Mouse (Mus musculus): Measurements from ENCODE around the gene Cst6. TPM values are rescaled to one million over a fixed set of nuclear protein-coding genes. Genes with fewer than 3 reads are reported as not detected.

Gene Cst6
- polyA plus RNA-seq, 1 experiment from 2014 or later = not detected

DNA sequence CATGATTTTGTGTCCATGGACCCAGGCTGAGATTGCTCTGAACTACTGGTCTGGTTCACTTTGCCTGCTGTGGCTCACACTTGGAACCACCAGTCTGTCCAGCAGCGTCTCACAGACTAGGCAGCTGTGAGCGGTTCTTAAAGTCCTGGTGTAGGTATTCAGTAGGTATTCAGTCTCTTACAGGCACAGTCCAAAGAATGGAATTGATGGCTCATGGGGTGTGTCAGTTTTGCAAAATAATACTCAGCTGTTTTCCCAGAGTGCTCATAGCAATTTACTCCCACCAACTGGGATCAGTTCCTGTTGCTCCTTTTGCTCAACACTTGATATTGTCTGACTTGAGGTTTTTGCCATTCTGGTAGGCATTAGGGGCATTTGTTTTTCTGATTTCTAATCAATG is 12.8 kb upstream of the Cst6 start:
- H3K4me3 ChIP-seq (ENCODE audit: low read length) = no peak overlapping the region
- no peaks in the 10 kb centered on the region for H3K9me3 ChIP-seq (ENCODE audit: low read length)
- 84% methylated on average over 2 of the region's 2 CpGs for WGBS
- no peak overlapping the region for H3K9ac ChIP-seq (replicated peaks; ENCODE audit: low read length)
- no peaks in the 10 kb centered on the region for H3K27me3 ChIP-seq (ENCODE audit: insufficient read depth, low read length)
- H3K4me1 ChIP-seq (ENCODE audit: insufficient read depth, low read length) = peaks cover 6% of the 10 kb centered on the region
- no peak overlapping the region for H3K27ac ChIP-seq (ENCODE audit: low read length)
- H3K36me3 ChIP-seq (ENCODE audit: insufficient read depth, low read length) = peaks cover 21% of the 10 kb centered on the region
- ATAC-seq (ENCODE audit: low FRiP score, low TSS enrichment) = no peak
- no peak overlapping the region for H3K4me2 ChIP-seq (replicated peaks; ENCODE audit: low read depth, low read length)

DNA sequence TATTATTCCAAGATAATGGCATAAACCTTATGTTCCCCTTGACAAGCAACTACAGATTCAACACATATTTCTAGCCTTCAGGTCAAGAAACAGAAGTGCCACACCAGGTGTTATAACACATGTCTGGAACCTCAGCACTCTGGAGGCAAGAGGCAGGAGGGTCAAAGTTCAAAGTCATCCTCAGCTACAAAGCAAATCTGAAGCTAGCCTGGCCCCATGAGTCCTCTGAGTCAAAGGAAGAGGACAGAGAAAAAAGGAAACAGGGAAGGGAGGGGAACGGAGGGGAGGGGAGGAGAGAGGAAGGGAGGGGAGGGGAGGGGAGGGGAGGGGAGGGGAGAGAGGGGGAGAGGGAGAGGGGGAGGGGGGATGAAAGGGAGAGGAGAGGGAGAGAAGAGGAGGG is 6.7 kb upstream of the Cst6 start:
- Histone ChIP-seq H3K4me1 (ENCODE audit: insufficient read depth, low read length) (no peaks in the 10 kb centered on the region), H3K4me2 (replicated peaks; ENCODE audit: low read depth, low read length) (no peak overlapping the region), H3K27me3 (ENCODE audit: insufficient read depth, low read length) (no peaks in the 10 kb centered on the region), H3K27ac (ENCODE audit: low read length) (no peak overlapping the region), H3K9ac (replicated peaks; ENCODE audit: low read length) (no peak overlapping the region), H3K4me3 (ENCODE audit: low read length) (no peak overlapping the region), H3K9me3 (ENCODE audit: low read length) (no peaks in the 10 kb centered on the region), H3K36me3 (ENCODE audit: insufficient read depth, low read length) (no peaks in the 10 kb centered on the region)
- WGBS = no CpG with 5 or more reads among the region's 1 CpGs
- ATAC-seq (ENCODE audit: low FRiP score, low TSS enrichment) = no peak

DNA sequence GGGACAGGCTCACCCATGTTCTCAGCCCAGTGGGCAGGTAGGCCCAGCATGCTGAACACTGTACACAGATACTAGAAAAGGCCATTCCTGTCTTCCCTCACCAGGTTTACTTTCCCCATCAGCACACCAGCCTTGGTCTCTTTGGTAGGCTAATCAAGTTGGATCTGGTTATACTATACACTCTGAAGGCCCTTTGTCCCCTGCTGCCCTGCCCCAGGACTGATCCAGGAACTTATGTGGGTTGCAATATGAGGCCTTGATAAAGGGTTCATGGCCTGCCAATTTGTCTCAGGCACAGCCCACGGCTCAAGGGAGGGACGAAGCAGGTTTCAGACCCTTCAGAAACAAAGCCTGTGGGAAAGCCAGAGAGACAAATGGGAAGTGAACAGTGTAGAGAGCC is 4.2 kb upstream of the Cst6 start:
- Histone ChIP-seq H3K36me3 (ENCODE audit: insufficient read depth, low read length) (no peaks in the 10 kb centered on the region), H3K27me3 (ENCODE audit: insufficient read depth, low read length) (no peaks in the 10 kb centered on the region), H3K4me3 (ENCODE audit: low read length) (no peak overlapping the region), H3K9ac (replicated peaks; ENCODE audit: low read length) (no peak overlapping the region), H3K9me3 (ENCODE audit: low read length) (no peaks in the 10 kb centered on the region), H3K27ac (ENCODE audit: low read length) (no peak overlapping the region), H3K4me1 (ENCODE audit: insufficient read depth, low read length) (peaks cover 5% of the 10 kb centered on the region; the same call in 1 of the 2 replicates), H3K4me2 (replicated peaks; ENCODE audit: low read depth, low read length) (no peak overlapping the region)
- WGBS = 76% methylated on average over 2 of the region's 2 CpGs
- no peak for ATAC-seq (ENCODE audit: low FRiP score, low TSS enrichment)

DNA sequence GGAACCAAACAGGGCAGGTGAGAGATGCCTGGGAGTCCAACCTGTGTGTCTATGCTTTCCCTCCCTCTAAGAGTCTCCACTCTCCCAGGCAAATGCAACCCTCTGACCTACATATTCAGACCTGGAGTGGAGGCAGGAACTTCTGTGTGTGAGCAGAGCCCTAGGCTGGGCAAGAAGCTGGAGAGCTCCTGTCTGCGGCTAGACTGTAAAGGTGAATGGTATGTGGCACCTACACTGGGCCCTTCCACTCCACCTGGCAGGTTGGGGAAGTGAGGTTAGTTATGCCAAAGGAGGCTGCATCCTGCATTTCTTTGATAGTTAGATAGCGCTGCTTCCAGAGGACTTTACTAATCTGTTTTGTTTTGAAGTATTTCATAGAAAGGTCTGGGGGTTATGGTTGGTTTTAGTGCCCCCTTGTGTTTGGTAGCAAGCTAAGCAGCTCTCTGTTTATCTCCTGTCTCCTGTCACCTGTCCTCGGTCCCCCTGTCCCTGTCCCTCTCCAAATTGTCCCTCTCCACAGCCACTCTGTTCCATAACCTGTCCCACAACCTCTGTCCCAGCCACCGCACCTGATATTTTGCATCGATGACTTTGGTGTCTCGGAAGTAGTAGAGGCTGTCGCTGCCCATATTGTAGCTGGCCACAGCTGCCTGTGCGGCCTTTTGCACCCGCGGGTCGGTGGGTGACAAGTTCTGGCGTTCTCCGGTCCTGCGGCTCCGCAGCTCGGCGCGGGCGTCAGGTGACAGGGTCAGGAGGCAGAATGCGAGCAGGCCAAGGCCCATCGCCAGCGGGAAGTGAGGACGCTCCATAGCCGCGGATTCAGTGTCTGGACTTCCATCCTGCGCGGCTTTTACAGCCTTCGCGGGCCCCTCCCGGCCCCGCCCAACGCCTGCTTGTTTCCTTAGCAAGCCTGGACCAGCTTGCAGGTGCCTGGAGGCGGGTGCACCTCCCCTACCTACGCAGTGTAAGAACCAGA is 560 bp downstream of the Cst6 start:
- Histone ChIP-seq H3K36me3 (ENCODE audit: insufficient read depth, low read length) (no peaks in the 10 kb centered on the region), H3K27ac (ENCODE audit: low read length) (no peak overlapping the region), H3K4me1 (ENCODE audit: insufficient read depth, low read length) (peaks cover 5% of the 10 kb centered on the region; the same call in 1 of the 2 replicates), H3K4me3 (ENCODE audit: low read length) (peak overlapping the region; percentile 41), H3K4me2 (replicated peaks; ENCODE audit: low read depth, low read length) (peak overlapping the region; percentile 75), H3K9ac (replicated peaks; ENCODE audit: low read length) (peak overlapping the region; percentile 65), H3K9me3 (ENCODE audit: low read length) (no peaks in the 10 kb centered on the region), H3K27me3 (ENCODE audit: insufficient read depth, low read length) (no peaks in the 10 kb centered on the region)
- WGBS = 4% methylated on average over 34 of the region's 34 CpGs
- ATAC-seq (ENCODE audit: low FRiP score, low TSS enrichment) = 0 out of 2 replicates have a peak, but pooled peaks have one; percentile 27

DNA sequence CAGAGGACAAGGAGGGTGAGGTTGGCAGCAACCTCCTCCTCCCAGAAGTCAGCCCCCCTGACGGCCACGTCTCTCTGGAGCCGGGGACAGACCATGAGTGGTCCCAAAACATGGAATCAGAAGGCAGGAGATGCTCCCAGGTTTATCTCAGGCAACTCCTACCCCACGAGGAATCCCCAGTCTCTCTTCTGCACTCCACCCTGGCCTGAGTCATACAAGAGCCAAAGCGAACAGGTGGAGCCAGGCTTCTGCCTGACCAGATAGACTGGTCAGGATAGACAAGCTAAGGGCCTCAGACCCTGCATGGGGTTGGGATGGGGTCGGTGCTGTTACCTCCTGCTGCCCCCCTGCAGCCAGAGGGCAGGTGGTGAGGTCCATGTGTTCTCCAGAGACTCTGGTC is 1.3 kb downstream of the Cst6 start:
- WGBS = 75% methylated on average over 6 of the region's 6 CpGs
- peaks cover 5% of the 10 kb centered on the region; the same call in 1 of the 2 replicates for H3K4me1 ChIP-seq (ENCODE audit: insufficient read depth, low read length)
- no peak for ATAC-seq (ENCODE audit: low FRiP score, low TSS enrichment)

DNA sequence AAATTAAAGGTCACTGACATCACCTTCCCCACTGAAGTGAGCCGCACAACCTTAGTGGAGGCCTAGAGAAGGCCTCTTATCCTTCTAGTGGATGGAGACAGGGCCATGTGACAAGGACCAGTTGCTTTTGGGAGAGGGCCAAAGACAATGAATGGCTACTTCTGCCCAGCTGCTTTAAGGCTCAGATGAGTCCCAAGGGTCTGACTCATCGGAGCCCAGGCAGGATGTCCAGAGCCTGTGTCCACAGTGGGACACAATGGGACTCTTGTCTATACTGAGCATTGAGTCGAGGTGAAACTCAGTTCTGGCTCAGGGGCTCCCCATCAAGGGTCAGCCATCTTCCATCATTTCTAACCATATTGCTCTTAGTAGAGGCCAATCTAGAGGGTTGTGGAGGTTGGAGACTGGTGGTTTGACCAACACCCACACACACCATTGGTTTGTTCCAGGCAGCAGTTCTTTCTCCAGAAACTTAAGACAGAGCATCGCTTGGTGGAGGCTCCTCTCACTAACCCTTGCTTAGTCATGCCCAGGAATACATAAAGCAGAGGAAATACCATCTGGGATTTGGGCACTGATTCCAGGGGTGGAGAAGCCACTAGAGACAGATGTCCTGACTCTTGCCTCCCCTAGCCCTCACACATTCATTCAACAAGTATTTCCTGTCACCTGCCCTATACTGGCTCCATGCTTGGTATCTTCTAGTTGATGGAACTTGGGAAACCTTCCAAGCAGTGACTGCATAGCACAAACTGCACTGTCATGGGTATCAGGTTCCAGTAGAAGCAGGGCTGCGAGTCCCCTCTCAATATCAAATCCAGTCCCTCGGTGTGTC is 3.9 kb downstream of the Cst6 start:
- H3K9me3 ChIP-seq (ENCODE audit: low read length) = no peaks in the 10 kb centered on the region
- H3K9ac ChIP-seq (replicated peaks; ENCODE audit: low read length) = no peak overlapping the region
- H3K36me3 ChIP-seq (ENCODE audit: insufficient read depth, low read length) = no peaks in the 10 kb centered on the region
- 62% methylated on average over 6 of the region's 6 CpGs for WGBS
- 0 out of 2 replicates have a peak, but pooled peaks have one; percentile 49 for ATAC-seq (ENCODE audit: low FRiP score, low TSS enrichment)
- no peak overlapping the region for H3K27ac ChIP-seq (ENCODE audit: low read length)
- H3K27me3 ChIP-seq (ENCODE audit: insufficient read depth, low read length) = no peaks in the 10 kb centered on the region
- H3K4me1 ChIP-seq (ENCODE audit: insufficient read depth, low read length) = peaks cover 5% of the 10 kb centered on the region; the same call in 1 of the 2 replicates
- H3K4me2 ChIP-seq (replicated peaks; ENCODE audit: low read depth, low read length) = no peak overlapping the region
- no peak overlapping the region for H3K4me3 ChIP-seq (ENCODE audit: low read length)

More for the DNA sequence above, 1.3 kb downstream of the Cst6 start:
- H3K9me3 ChIP-seq (ENCODE audit: low read length) = no peaks in the 10 kb centered on the region
- no peak overlapping the region for H3K4me2 ChIP-seq (replicated peaks; ENCODE audit: low read depth, low read length)
- no peaks in the 10 kb centered on the region for H3K36me3 ChIP-seq (ENCODE audit: insufficient read depth, low read length)
- no peaks in the 10 kb centered on the region for H3K27me3 ChIP-seq (ENCODE audit: insufficient read depth, low read length)
- H3K4me3 ChIP-seq (ENCODE audit: low read length) = no peak overlapping the region
- H3K9ac ChIP-seq (replicated peaks; ENCODE audit: low read length) = no peak overlapping the region
- H3K27ac ChIP-seq (ENCODE audit: low read length) = no peak overlapping the region

DNA sequence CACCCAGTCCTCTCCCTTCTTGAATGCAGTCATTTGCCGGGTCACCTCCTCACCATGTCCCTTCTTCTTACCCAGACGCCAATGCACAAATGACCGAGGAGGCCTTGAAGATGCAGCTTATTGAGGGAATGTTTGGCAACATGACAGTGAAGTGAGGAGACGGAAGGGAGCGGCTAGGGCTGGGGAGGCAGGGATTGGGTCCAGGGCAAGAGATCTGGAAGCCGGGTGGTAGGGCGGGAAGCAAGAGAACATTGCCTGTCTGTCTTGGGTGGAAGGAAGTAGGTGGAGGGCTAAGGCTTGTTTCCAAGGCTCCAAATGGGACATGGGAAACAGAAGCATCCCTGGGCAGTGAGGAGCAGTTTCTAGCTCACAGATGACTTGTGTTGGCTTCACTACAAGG is 8.0 kb downstream of the Cst6 start:
- no peak overlapping the region for H3K9ac ChIP-seq (replicated peaks; ENCODE audit: low read length)
- no peaks in the 10 kb centered on the region for H3K36me3 ChIP-seq (ENCODE audit: insufficient read depth, low read length)
- H3K9me3 ChIP-seq (ENCODE audit: low read length) = no peaks in the 10 kb centered on the region
- no peaks in the 10 kb centered on the region for H3K27me3 ChIP-seq (ENCODE audit: insufficient read depth, low read length)
- 90% methylated on average over 7 of the region's 7 CpGs for WGBS
- no peak for ATAC-seq (ENCODE audit: low FRiP score, low TSS enrichment)
- H3K4me1 ChIP-seq (ENCODE audit: insufficient read depth, low read length) = no peaks in the 10 kb centered on the region
- no peak overlapping the region for H3K4me3 ChIP-seq (ENCODE audit: low read length)
- H3K4me2 ChIP-seq (replicated peaks; ENCODE audit: low read depth, low read length) = no peak overlapping the region
- no peak overlapping the region for H3K27ac ChIP-seq (ENCODE audit: low read length)

DNA sequence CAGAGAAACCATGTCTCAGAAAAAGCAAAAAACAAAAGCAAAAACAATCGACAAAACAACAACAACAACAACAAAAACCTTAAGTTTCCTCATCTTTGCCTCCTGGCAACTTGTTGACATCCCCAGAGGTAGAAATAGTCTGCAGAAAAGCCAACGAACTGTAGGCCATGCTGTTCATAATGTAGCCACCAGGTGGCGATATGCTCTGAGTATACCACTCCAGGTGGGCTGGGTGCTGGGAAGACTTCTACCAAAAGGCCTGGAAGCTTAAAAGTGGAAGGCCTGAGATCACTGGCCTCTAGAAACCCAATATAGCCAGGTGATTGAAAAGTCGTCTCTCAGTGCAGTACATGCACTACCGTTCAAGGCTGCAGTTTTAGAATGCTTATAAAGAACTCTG is 11.4 kb downstream of the Cst6 start:
- no peak overlapping the region for H3K27ac ChIP-seq (ENCODE audit: low read length)
- no peak overlapping the region for H3K9ac ChIP-seq (replicated peaks; ENCODE audit: low read length)
- no peaks in the 10 kb centered on the region for H3K27me3 ChIP-seq (ENCODE audit: insufficient read depth, low read length)
- H3K9me3 ChIP-seq (ENCODE audit: low read length) = no peaks in the 10 kb centered on the region
- H3K4me2 ChIP-seq (replicated peaks; ENCODE audit: low read depth, low read length) = no peak overlapping the region
- peaks cover 3% of the 10 kb centered on the region; the same call in 1 of the 2 replicates for H3K4me1 ChIP-seq (ENCODE audit: insufficient read depth, low read length)
- 14% methylated on average over 5 of the region's 5 CpGs for WGBS
- H3K4me3 ChIP-seq (ENCODE audit: low read length) = no peak overlapping the region
- ATAC-seq (ENCODE audit: low FRiP score, low TSS enrichment) = no peak
- H3K36me3 ChIP-seq (ENCODE audit: insufficient read depth, low read length) = no peaks in the 10 kb centered on the region

DNA sequence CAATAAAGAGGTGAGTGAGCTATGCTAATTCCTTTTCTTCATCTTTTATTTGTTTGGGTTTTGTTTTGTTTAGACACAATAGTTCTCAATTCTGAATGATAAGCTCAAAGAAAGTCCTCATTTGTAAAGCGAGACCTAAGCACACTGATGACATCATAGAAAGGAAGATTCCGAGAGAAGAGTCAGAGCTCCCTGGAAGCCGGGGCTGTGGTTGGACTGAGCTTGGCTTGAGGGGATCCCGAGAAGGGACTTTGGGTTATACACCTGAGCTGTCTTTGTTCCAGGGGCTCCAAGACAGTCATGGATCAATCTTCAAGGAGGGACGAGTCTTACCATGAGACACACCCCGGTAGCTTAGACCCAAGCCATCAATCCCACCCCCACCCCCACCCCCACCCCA is 13.9 kb downstream of the Cst6 start, which contains the start of gene Catsper1:
Gene Catsper1, plus strand, starts transcription at position 301 of the 400 bp plus-strand sequence.
- Histone ChIP-seq H3K4me2 (replicated peaks; ENCODE audit: low read depth, low read length) (no peak within 1 kb of the TSS), H3K4me1 (ENCODE audit: insufficient read depth, low read length) (peaks cover 3% of the 10 kb centered on the region; the same call in 1 of the 2 replicates), H3K27ac (ENCODE audit: low read length) (no peak within 1 kb of the TSS), H3K36me3 (ENCODE audit: insufficient read depth, low read length) (no peaks in the 10 kb centered on the region), H3K9me3 (ENCODE audit: low read length) (no peaks in the 10 kb centered on the region), H3K27me3 (ENCODE audit: insufficient read depth, low read length) (no peaks in the 10 kb centered on the region), H3K4me3 (ENCODE audit: low read length) (no peak within 1 kb of the TSS), H3K9ac (replicated peaks; ENCODE audit: low read length) (no peak within 1 kb of the TSS; the same call in 1 of the 2 replicates)
- ATAC-seq (ENCODE audit: low FRiP score, low TSS enrichment) = no peak
- WGBS = 89% methylated on average over 6 of the region's 6 CpGs
